Mouse (Mus musculus) lung, postnatal 14 days (tissue): ENCODE data around the gene Eri3.

Experiments used
- DNase-seq: peaks from one replicate; pipeline ENCODE4 v3.0.0; 2021

The Eri3 gene

GRCm38 (mm10) chr4:117550140-117550851 is at the start of gene Eri3:
Gene Eri3 (plus strand): TSS chr4:117550365.
- peak; percentile 97 for DNase-seq

GRCm38 (mm10) chr4:117518246-117518645 is 31.9 kb upstream of the Eri3 start:
- DNase-seq, result no peak

- DNase-seq, result no peak
These were observed 28.8 kb upstream of the Eri3 start for GRCm38 (mm10) chr4:117521350-117521749.

GRCm38 (mm10) chr4:117525990-117526389 is 24.2 kb upstream of the Eri3 start:
- DNase-seq, result no peak

GRCm38 (mm10) chr4:117527116-117527899 is 22.9 kb upstream of the Eri3 start:
- DNase-seq, result no peak

GRCm38 (mm10) chr4:117527952-117528351 is 22.2 kb upstream of the Eri3 start:
- DNase-seq, result peak; percentile 66

GRCm38 (mm10) chr4:117529843-117530242 is 20.3 kb upstream of the Eri3 start:
- no peak for DNase-seq

GRCm38 (mm10) chr4:117535496-117536200 is 14.5 kb upstream of the Eri3 start:
- no peak for DNase-seq

GRCm38 (mm10) chr4:117537002-117537401 is 13.2 kb upstream of the Eri3 start:
- DNase-seq, result no peak

GRCm38 (mm10) chr4:117539329-117539980 is 10.7 kb upstream of the Eri3 start:
- DNase-seq, result no peak

GRCm38 (mm10) chr4:117540571-117540970 is 9.6 kb upstream of the Eri3 start:
- no peak for DNase-seq

- DNase-seq, result no peak
These were observed 4.7 kb upstream of the Eri3 start for GRCm38 (mm10) chr4:117545448-117545847.

- no peak for DNase-seq
These were observed 3.5 kb upstream of the Eri3 start for GRCm38 (mm10) chr4:117546616-117547015.

GRCm38 (mm10) chr4:117549576-117549975 is 589 bp upstream of the Eri3 start:
- no peak for DNase-seq

GRCm38 (mm10) chr4:117551144-117552000 is 1.2 kb downstream of the Eri3 start:
- no peak for DNase-seq

GRCm38 (mm10) chr4:117555495-117555894 is 5.3 kb downstream of the Eri3 start:
- no peak for DNase-seq

GRCm38 (mm10) chr4:117556372-117556771 is 6.2 kb downstream of the Eri3 start:
- no peak for DNase-seq

GRCm38 (mm10) chr4:117557068-117557645 is 7.0 kb downstream of the Eri3 start:
- peak; percentile 10 for DNase-seq

- no peak for DNase-seq
These were observed 13.8 kb downstream of the Eri3 start for GRCm38 (mm10) chr4:117563967-117564366.

- no peak for DNase-seq
These were observed 18.7 kb downstream of the Eri3 start for GRCm38 (mm10) chr4:117568846-117569245.

GRCm38 (mm10) chr4:117570964-117571363 is 20.8 kb downstream of the Eri3 start:
- DNase-seq, result no peak

- DNase-seq, result no peak
These were observed 27.4 kb downstream of the Eri3 start for GRCm38 (mm10) chr4:117577579-117577978.
